Mouse (Mus musculus): ENCODE data around the gene Lipe. TPM values are rescaled to one million over a fixed set of nuclear protein-coding genes. Genes with fewer than 3 reads are reported as not detected.
"Not testable (repeated sequence)": the region's sequence is repeated elsewhere in the genome, so short reads cannot be mapped to it uniquely, and the experiment has no call there.

Gene Lipe
- total and polyA plus RNA-seq, 3 experiments, result 4.5 to 15.4 TPM; not detected in 1

- not testable (repeated sequence) for H3K4me3 ChIP-seq (ENCODE audit: control insufficient read depth in 1 of 2, insufficient read depth in 1 of 2, low read depth in 2 of 2, low read length in 2 of 2); H3K27ac ChIP-seq (ENCODE audit: control insufficient read depth, low read depth, low read length); H3K9me3 ChIP-seq (replicated peaks; ENCODE audit: insufficient read depth, low read length); H3K27me3 ChIP-seq (ENCODE audit: control insufficient read depth in 1 of 2, insufficient read depth in 2 of 2, low read length in 2 of 2); H3K4me1 ChIP-seq (ENCODE audit: control insufficient read depth in 1 of 2, insufficient read depth in 2 of 2, low read length in 2 of 2); H3K36me3 ChIP-seq (ENCODE audit: control insufficient read depth in 1 of 2, insufficient read depth in 2 of 2, low read length in 2 of 2); DNase-seq (ENCODE audit: low read depth, low spot score); H3K9ac ChIP-seq (ENCODE audit: control insufficient read depth, low read depth, low read length, poor library complexity, severe bottlenecking); H3K79me2 ChIP-seq (ENCODE audit: control insufficient read depth, insufficient read depth, low read length, poor library complexity)
- peak; percentile 0 for TF ChIP-seq RAD21 (IDR thresholded peaks at IDR 0.05; ENCODE audit: low read depth, low read length)
Observed at GRCm38 (mm10) chr7:25426380-25426779, 27.9 kb upstream of the Lipe start.

- peak; percentile 87 for TF ChIP-seq RAD21 (IDR thresholded peaks at IDR 0.05; ENCODE audit: low read depth, low read length)
- TF ChIP-seq POLR2A (IDR thresholded peaks at IDR 0.05; ENCODE audit: control insufficient read depth in 1 of 2, insufficient read depth in 1 of 2, low read depth in 1 of 2, low read length in 2 of 2, poor library complexity in 1 of 2), result no peak
- no peak for TF ChIP-seq MXI1 (IDR thresholded peaks at IDR 0.05; ENCODE audit: low read depth, low read length)
- peak; percentile 94 for TF ChIP-seq SMC3 (IDR thresholded peaks at IDR 0.05; ENCODE audit: low read depth, low read length)
- TF ChIP-seq ZNF384 (IDR thresholded peaks at IDR 0.05; ENCODE audit: low read depth, low read length), result no peak
- TF ChIP-seq ZC3H11A (IDR thresholded peaks at IDR 0.05; ENCODE audit: low read depth, low read length), result peak; percentile 81
- no peak for TF ChIP-seq MAZ (IDR thresholded peaks at IDR 0.05; ENCODE audit: low read depth, low read length)
- no peak for TF ChIP-seq ETS1 (IDR thresholded peaks at IDR 0.05; ENCODE audit: low read depth, low read length)
- TF ChIP-seq CTCF (IDR thresholded peaks at IDR 0.05 in 2 of 3, conservative IDR thresholded peaks at IDR 0.05 in 1 of 3; ENCODE audit: control insufficient read depth in 1 of 3, insufficient read depth in 1 of 3, low read depth in 2 of 3, low read length in 3 of 3, poor library complexity in 1 of 3, severe bottlenecking in 1 of 3), result peak; percentile 69 to 91 (median 78)
- no peak for TF ChIP-seq CHD2 (IDR thresholded peaks at IDR 0.05; ENCODE audit: low read length)
- H3K27ac ChIP-seq (ENCODE audit: control insufficient read depth, low read depth, low read length), result no peak overlapping the region
- H3K36me3 ChIP-seq (ENCODE audit: control insufficient read depth in 1 of 2, insufficient read depth in 2 of 2, low read length in 2 of 2), result no peaks in the 10 kb centered on the region
- H3K9ac ChIP-seq (ENCODE audit: control insufficient read depth, low read depth, low read length, poor library complexity, severe bottlenecking), result no peak overlapping the region
- H3K4me3 ChIP-seq (ENCODE audit: control insufficient read depth in 1 of 2, insufficient read depth in 1 of 2, low read depth in 2 of 2, low read length in 2 of 2), result no peak overlapping the region
- DNase-seq (ENCODE audit: low read depth, low spot score), result peak; percentile 84
- no peaks in the 10 kb centered on the region for H3K79me2 ChIP-seq (ENCODE audit: control insufficient read depth, insufficient read depth, low read length, poor library complexity)
- H3K4me1 ChIP-seq (ENCODE audit: control insufficient read depth in 1 of 2, insufficient read depth in 2 of 2, low read length in 2 of 2), result no peaks in the 10 kb centered on the region
- no peaks in the 10 kb centered on the region for H3K27me3 ChIP-seq (ENCODE audit: control insufficient read depth in 1 of 2, insufficient read depth in 2 of 2, low read length in 2 of 2)
- no peaks in the 10 kb centered on the region for H3K9me3 ChIP-seq (replicated peaks; ENCODE audit: insufficient read depth, low read length)
Observed at GRCm38 (mm10) chr7:25424429-25424828, 25.9 kb upstream of the Lipe start.

DNA sequence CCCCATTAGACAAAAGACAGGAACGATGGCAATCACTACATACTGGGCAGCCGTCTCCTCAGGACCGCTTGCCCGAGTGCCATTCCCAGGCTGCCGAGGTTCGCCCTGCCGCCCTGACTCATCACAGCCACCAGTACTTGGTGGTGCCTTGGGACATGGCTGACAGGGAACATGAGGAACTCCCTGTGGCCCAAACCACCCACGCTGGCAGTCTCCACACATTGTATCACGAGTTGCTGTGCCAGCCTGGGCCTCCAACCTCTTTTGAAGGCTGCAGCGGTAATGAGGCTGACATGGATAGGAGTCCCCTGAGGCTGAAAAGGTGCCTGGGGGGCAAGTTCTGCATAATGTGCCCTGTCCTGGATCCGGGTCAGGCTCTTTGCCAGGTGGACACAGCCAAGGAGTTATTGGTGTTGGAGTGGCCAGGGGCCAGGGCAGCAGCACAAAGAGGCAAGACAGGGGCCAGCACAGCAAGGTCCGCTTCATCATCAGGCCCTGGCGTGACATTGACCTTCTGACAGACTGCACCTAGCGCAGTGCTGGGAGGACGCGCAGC is 23.9 kb upstream of the Lipe start:
- TF ChIP-seq MXI1 (IDR thresholded peaks at IDR 0.05; ENCODE audit: low read depth, low read length) (no peak), POLR2A (IDR thresholded peaks at IDR 0.05; ENCODE audit: control insufficient read depth in 1 of 2, insufficient read depth in 1 of 2, low read depth in 1 of 2, low read length in 2 of 2, poor library complexity in 1 of 2) (no peak), RCOR1 (IDR thresholded peaks at IDR 0.05; ENCODE audit: low read depth, low read length) (no peak), MYB (IDR thresholded peaks at IDR 0.05; ENCODE audit: low read depth, low read length) (no peak), RAD21 (IDR thresholded peaks at IDR 0.05; ENCODE audit: low read depth, low read length) (no peak), MEF2A (IDR thresholded peaks at IDR 0.05; ENCODE audit: extremely low read depth, insufficient replicate concordance, low read depth, low read length, poor library complexity, severe bottlenecking) (no peak), POLR2AphosphoS2 (IDR thresholded peaks at IDR 0.05; ENCODE audit: low read length) (no peak), JUND (IDR thresholded peaks at IDR 0.05; ENCODE audit: low read depth, low read length) (no peak), USF2 (IDR thresholded peaks at IDR 0.05; ENCODE audit: borderline replicate concordance in 1 of 2, insufficient read depth in 1 of 2, low read depth in 1 of 2, low read length in 2 of 2) (no peak), ZMIZ1 (IDR thresholded peaks at IDR 0.05; ENCODE audit: low read depth, low read length) (no peak), ETS1 (IDR thresholded peaks at IDR 0.05; ENCODE audit: low read depth, low read length) (no peak), POLR2AphosphoS5 (IDR thresholded peaks at IDR 0.05; ENCODE audit: borderline replicate concordance, low read depth, low read length) (no peak), ELF1 (IDR thresholded peaks at IDR 0.05; ENCODE audit: low read depth, low read length) (no peak), SIN3A (IDR thresholded peaks at IDR 0.05; ENCODE audit: low read length) (no peak), SMC3 (IDR thresholded peaks at IDR 0.05; ENCODE audit: low read depth, low read length) (no peak), ZKSCAN1 (IDR thresholded peaks at IDR 0.05; ENCODE audit: low read depth, low read length) (no peak)
- no peak for DNase-seq (ENCODE audit: low read depth, low spot score)
- no peaks in the 10 kb centered on the region for H3K36me3 ChIP-seq (ENCODE audit: control insufficient read depth in 1 of 2, insufficient read depth in 2 of 2, low read length in 2 of 2)
- H3K9me3 ChIP-seq (replicated peaks; ENCODE audit: insufficient read depth, low read length), result no peaks in the 10 kb centered on the region
- H3K27ac ChIP-seq (ENCODE audit: control insufficient read depth, low read depth, low read length), result no peak overlapping the region
- H3K4me1 ChIP-seq (ENCODE audit: control insufficient read depth in 1 of 2, insufficient read depth in 2 of 2, low read length in 2 of 2), result no peaks in the 10 kb centered on the region
- no peaks in the 10 kb centered on the region for H3K27me3 ChIP-seq (ENCODE audit: control insufficient read depth in 1 of 2, insufficient read depth in 2 of 2, low read length in 2 of 2)
- H3K4me3 ChIP-seq (ENCODE audit: control insufficient read depth in 1 of 2, insufficient read depth in 1 of 2, low read depth in 2 of 2, low read length in 2 of 2), result no peak overlapping the region
- H3K79me2 ChIP-seq (ENCODE audit: control insufficient read depth, insufficient read depth, low read length, poor library complexity), result no peaks in the 10 kb centered on the region
- H3K9ac ChIP-seq (ENCODE audit: control insufficient read depth, low read depth, low read length, poor library complexity, severe bottlenecking), result no peak overlapping the region

Measured in MEL (cell line).